Mouse (Mus musculus) kidney, embryonic 15.5 days (tissue): ENCODE measurements at regions not wholly inside any gene's neighbourhood (a gene's known extent, or its start where the extent isn't known, plus 50 kb on each side); places are given as distances from the start of the nearest gene placed in this dataset.

Experiments
- ATAC-seq: fragments of 200-750 bp; cut with Nextera tagmentation; replicated peaks from 2 replicates; pipeline ENCODE4 v1.8.0; 2017; ENCODE audit warnings: moderate TSS enrichment; ENCODE audit not compliant: low FRiP score
- H3K27ac ChIP-seq: fragments of 300-500 bp; sonication (generic); 2 replicates; pipeline ENCODE4 v1.5.1; 2015; ENCODE audit warnings: mild to moderate bottlenecking, inconsistent platforms
- H3K27me3 ChIP-seq: fragments of 300-500 bp; sonication (generic); 2 replicates; pipeline ENCODE4 v1.6.1; 2015; ENCODE audit warnings: inconsistent platforms
- H3K36me3 ChIP-seq: fragments of 300-500 bp; sonication (generic); 2 replicates; pipeline ENCODE4 v1.6.1; 2015; ENCODE audit warnings: inconsistent platforms
- H3K4me1 ChIP-seq: fragments of 300-500 bp; sonication (generic); 2 replicates; pipeline ENCODE4 v1.6.1; 2015; ENCODE audit warnings: inconsistent platforms
- H3K4me2 ChIP-seq: fragments of 300-500 bp; sonication (generic); 2 replicates; pipeline ENCODE4 v1.6.1; 2015; ENCODE audit warnings: moderate library complexity, mild to moderate bottlenecking, inconsistent platforms
- H3K4me3 ChIP-seq: fragments of 300-500 bp; sonication (generic); replicated peaks from 2 replicates; pipeline ENCODE4 v1.5.1; 2015; ENCODE audit warnings: mild to moderate bottlenecking, inconsistent platforms
- H3K9ac ChIP-seq: fragments of 300-500 bp; sonication (generic); 2 replicates; pipeline ENCODE4 v1.6.1; 2015; ENCODE audit warnings: mild to moderate bottlenecking, inconsistent platforms
- H3K9me3 ChIP-seq: fragments of 300-500 bp; sonication (generic); replicated peaks from 2 replicates; pipeline ENCODE4 v1.6.1; 2016; ENCODE audit warnings: inconsistent platforms
- WGBS: fragments of 180-500 bp; shearing (Covaris S2); methylation state at CpG from one replicate; pipeline ENCODE4 v1.1.7; 2015; ENCODE audit warnings: mixed read lengths; 5-methylcytosine and 5-hydroxymethylcytosine counted together

GRCm38 (mm10) chr11:8148485-8148825, 515.9 kb downstream of the Tns3 start:
- Histone ChIP-seq H3K27me3 (no peaks in the 10 kb centered on the region), H3K4me2 (no peak overlapping the region), H3K4me3 (no peak overlapping the region), H3K9me3 (no peaks in the 10 kb centered on the region), H3K27ac (no peak overlapping the region), H3K9ac (no peak overlapping the region), H3K36me3 (no peaks in the 10 kb centered on the region), H3K4me1 (no peaks in the 10 kb centered on the region)
- no peak for ATAC-seq
- WGBS: 89% methylated on average over 5 of the region's 5 CpGs

- Histone ChIP-seq H3K4me3 (no peak overlapping the region), H3K9me3 (no peaks in the 10 kb centered on the region), H3K4me1 (no peaks in the 10 kb centered on the region), H3K9ac (no peak overlapping the region), H3K27ac (no peak overlapping the region), H3K4me2 (no peak overlapping the region), H3K27me3 (no peaks in the 10 kb centered on the region), H3K36me3 (no peaks in the 10 kb centered on the region)
- WGBS: 78% methylated on average over 6 of the region's 6 CpGs
- ATAC-seq: no peak
Observed at GRCm38 (mm10) chr11:8147790-8148484, 516.4 kb downstream of the Tns3 start.

- H3K9me3 ChIP-seq: no peaks in the 10 kb centered on the region
- no peaks in the 10 kb centered on the region for H3K4me1 ChIP-seq
- H3K27me3 ChIP-seq: no peaks in the 10 kb centered on the region
- 0 out of 2 replicates have a peak, but pooled peaks have one; percentile 56 for ATAC-seq
- H3K36me3 ChIP-seq: no peaks in the 10 kb centered on the region
- H3K4me2 ChIP-seq: no peak overlapping the region
- H3K4me3 ChIP-seq: no peak overlapping the region
- no peak overlapping the region for H3K27ac ChIP-seq
- no peak overlapping the region for H3K9ac ChIP-seq
- WGBS: 33% methylated on average over 4 of the region's 4 CpGs
Observed at GRCm38 (mm10) chr11:8137366-8137765, 527.0 kb downstream of the Tns3 start.

- no peak for ATAC-seq
- Histone ChIP-seq H3K4me2 (no peak overlapping the region), H3K4me1 (no peaks in the 10 kb centered on the region), H3K9ac (no peak overlapping the region), H3K36me3 (no peaks in the 10 kb centered on the region), H3K9me3 (no peaks in the 10 kb centered on the region), H3K27ac (no peak overlapping the region), H3K4me3 (no peak overlapping the region), H3K27me3 (no peaks in the 10 kb centered on the region)
- WGBS: 79% methylated on average over 4 of the region's 4 CpGs
Observed at GRCm38 (mm10) chr11:8136666-8137065, 527.7 kb downstream of the Tns3 start.

GRCm38 (mm10) chr11:8109286-8109685, 555.0 kb downstream of the Tns3 start:
- no peak overlapping the region for H3K4me3 ChIP-seq
- no peak for ATAC-seq

GRCm38 (mm10) chr11:8101091-8101490, 563.2 kb downstream of the Tns3 start:
- H3K4me1 ChIP-seq: no peaks in the 10 kb centered on the region
- H3K36me3 ChIP-seq: no peaks in the 10 kb centered on the region
- H3K9me3 ChIP-seq: no peaks in the 10 kb centered on the region
- 83% methylated on average over 7 of the region's 7 CpGs for WGBS
- ATAC-seq: no peak
- H3K27me3 ChIP-seq: no peaks in the 10 kb centered on the region
- no peak overlapping the region for H3K4me3 ChIP-seq
- H3K4me2 ChIP-seq: no peak overlapping the region
- H3K27ac ChIP-seq: no peak overlapping the region
- H3K9ac ChIP-seq: no peak overlapping the region

More at GRCm38 (mm10) chr11:8109286-8109685, 555.0 kb downstream of the Tns3 start:
- H3K27me3 ChIP-seq: no peaks in the 10 kb centered on the region
- no peaks in the 10 kb centered on the region for H3K9me3 ChIP-seq
- no peak overlapping the region for H3K27ac ChIP-seq
- H3K36me3 ChIP-seq: no peaks in the 10 kb centered on the region
- no peak overlapping the region for H3K9ac ChIP-seq
- 82% methylated on average over 2 of the region's 2 CpGs for WGBS
- no peaks in the 10 kb centered on the region for H3K4me1 ChIP-seq
- no peak overlapping the region for H3K4me2 ChIP-seq

GRCm38 (mm10) chr11:8084328-8084727, 580.0 kb downstream of the Tns3 start:
- H3K4me2 ChIP-seq: no peak overlapping the region
- no peaks in the 10 kb centered on the region for H3K36me3 ChIP-seq
- 94% methylated on average over 2 of the region's 2 CpGs for WGBS
- H3K9me3 ChIP-seq: no peaks in the 10 kb centered on the region
- H3K27me3 ChIP-seq: no peaks in the 10 kb centered on the region
- no peak overlapping the region for H3K27ac ChIP-seq
- no peak overlapping the region for H3K9ac ChIP-seq
- no peak for ATAC-seq
- H3K4me1 ChIP-seq: no peaks in the 10 kb centered on the region
- no peak overlapping the region for H3K4me3 ChIP-seq

- no peak for ATAC-seq
- no peak overlapping the region for H3K27ac ChIP-seq
- H3K9ac ChIP-seq: no peak overlapping the region
- no peak overlapping the region for H3K4me3 ChIP-seq
- H3K36me3 ChIP-seq: no peaks in the 10 kb centered on the region
- WGBS: 85% methylated on average over 5 of the region's 6 CpGs
- H3K9me3 ChIP-seq: no peaks in the 10 kb centered on the region
- H3K27me3 ChIP-seq: no peaks in the 10 kb centered on the region
- H3K4me1 ChIP-seq: no peaks in the 10 kb centered on the region
- no peak overlapping the region for H3K4me2 ChIP-seq
Observed at GRCm38 (mm10) chr11:8082811-8083210, 581.5 kb downstream of the Tns3 start.

GRCm38 (mm10) chr11:8073321-8073720, 591.0 kb downstream of the Tns3 start:
- 91% methylated on average over 1 of the region's 1 CpGs for WGBS
- no peaks in the 10 kb centered on the region for H3K9me3 ChIP-seq
- no peak overlapping the region for H3K4me3 ChIP-seq
- H3K4me2 ChIP-seq: no peak overlapping the region
- no peak overlapping the region for H3K27ac ChIP-seq
- H3K36me3 ChIP-seq: no peaks in the 10 kb centered on the region
- ATAC-seq: no peak
- peaks cover 10% of the 10 kb centered on the region for H3K4me1 ChIP-seq
- no peak overlapping the region for H3K9ac ChIP-seq
- no peaks in the 10 kb centered on the region for H3K27me3 ChIP-seq

- H3K4me1 ChIP-seq: peaks cover 10% of the 10 kb centered on the region
- WGBS: 19% methylated on average over 3 of the region's 3 CpGs
- no peaks in the 10 kb centered on the region for H3K9me3 ChIP-seq
- H3K27ac ChIP-seq: peak overlapping the region; percentile 41
- H3K4me3 ChIP-seq: no peak overlapping the region
- no peak overlapping the region for H3K4me2 ChIP-seq
- no peaks in the 10 kb centered on the region for H3K36me3 ChIP-seq
- peak; percentile 71 for ATAC-seq
- no peak overlapping the region for H3K9ac ChIP-seq
- no peaks in the 10 kb centered on the region for H3K27me3 ChIP-seq
Observed at GRCm38 (mm10) chr11:8068873-8069272, 595.5 kb downstream of the Tns3 start.

GRCm38 (mm10) chr11:8067330-8067729, 597.0 kb downstream of the Tns3 start:
- H3K36me3 ChIP-seq: no peaks in the 10 kb centered on the region
- ATAC-seq: no peak
- no peak overlapping the region for H3K4me3 ChIP-seq
- H3K27me3 ChIP-seq: no peaks in the 10 kb centered on the region
- 84% methylated on average over 4 of the region's 4 CpGs for WGBS
- H3K27ac ChIP-seq: no peak overlapping the region
- H3K9me3 ChIP-seq: no peaks in the 10 kb centered on the region
- no peak overlapping the region for H3K4me2 ChIP-seq
- peaks cover 10% of the 10 kb centered on the region for H3K4me1 ChIP-seq
- no peak overlapping the region for H3K9ac ChIP-seq

- H3K36me3 ChIP-seq: no peaks in the 10 kb centered on the region
- ATAC-seq: no peak
- 86% methylated on average over 5 of the region's 5 CpGs for WGBS
- H3K27ac ChIP-seq: no peak overlapping the region
- no peak overlapping the region for H3K4me3 ChIP-seq
- H3K4me1 ChIP-seq: peaks cover 10% of the 10 kb centered on the region
- H3K27me3 ChIP-seq: no peaks in the 10 kb centered on the region
- H3K4me2 ChIP-seq: no peak overlapping the region
- H3K9ac ChIP-seq: no peak overlapping the region
- no peaks in the 10 kb centered on the region for H3K9me3 ChIP-seq
Observed at GRCm38 (mm10) chr11:8065811-8066210, 598.5 kb downstream of the Tns3 start.

GRCm38 (mm10) chr11:8065086-8065485, 599.2 kb downstream of the Tns3 start:
- H3K9me3 ChIP-seq: no peaks in the 10 kb centered on the region
- H3K4me3 ChIP-seq: no peak overlapping the region
- no peak for ATAC-seq
- 89% methylated on average over 1 of the region's 1 CpGs for WGBS
- no peaks in the 10 kb centered on the region for H3K27me3 ChIP-seq
- no peak overlapping the region for H3K9ac ChIP-seq
- H3K36me3 ChIP-seq: no peaks in the 10 kb centered on the region
- H3K4me2 ChIP-seq: no peak overlapping the region
- no peak overlapping the region for H3K27ac ChIP-seq
- H3K4me1 ChIP-seq: peaks cover 10% of the 10 kb centered on the region
